Mouse (Mus musculus): ENCODE results near the gene Zan.

Zan gene

GRCm38 (mm10) chr5:137352011-137352975, 124.6 kb downstream of the Zan start:
- in situ Hi-C loops (cut with MboI, MseI), result loop anchor here (10.0 kb wide), 1 partner anchor 847 kb away; no protein-coding TSS in a partner anchor

- in situ Hi-C loops (cut with MboI, MseI), result loop anchor here (10.0 kb wide), 1 partner anchor 847 kb away; no protein-coding TSS in a partner anchor
Measured at GRCm38 (mm10) chr5:137351394-137351793, 125.5 kb downstream of the Zan start.

GRCm38 (mm10) chr5:137351058-137351380, 125.8 kb downstream of the Zan start:
- in situ Hi-C loops (cut with MboI, MseI), result loop anchor here (10.0 kb wide), 1 partner anchor 846 kb away; no protein-coding TSS in a partner anchor

- in situ Hi-C loops (cut with MboI, MseI), result loop anchor here (10.0 kb wide), 1 partner anchor 846 kb away; no protein-coding TSS in a partner anchor
Measured at GRCm38 (mm10) chr5:137350205-137351057, 126.4 kb downstream of the Zan start.

DNA sequence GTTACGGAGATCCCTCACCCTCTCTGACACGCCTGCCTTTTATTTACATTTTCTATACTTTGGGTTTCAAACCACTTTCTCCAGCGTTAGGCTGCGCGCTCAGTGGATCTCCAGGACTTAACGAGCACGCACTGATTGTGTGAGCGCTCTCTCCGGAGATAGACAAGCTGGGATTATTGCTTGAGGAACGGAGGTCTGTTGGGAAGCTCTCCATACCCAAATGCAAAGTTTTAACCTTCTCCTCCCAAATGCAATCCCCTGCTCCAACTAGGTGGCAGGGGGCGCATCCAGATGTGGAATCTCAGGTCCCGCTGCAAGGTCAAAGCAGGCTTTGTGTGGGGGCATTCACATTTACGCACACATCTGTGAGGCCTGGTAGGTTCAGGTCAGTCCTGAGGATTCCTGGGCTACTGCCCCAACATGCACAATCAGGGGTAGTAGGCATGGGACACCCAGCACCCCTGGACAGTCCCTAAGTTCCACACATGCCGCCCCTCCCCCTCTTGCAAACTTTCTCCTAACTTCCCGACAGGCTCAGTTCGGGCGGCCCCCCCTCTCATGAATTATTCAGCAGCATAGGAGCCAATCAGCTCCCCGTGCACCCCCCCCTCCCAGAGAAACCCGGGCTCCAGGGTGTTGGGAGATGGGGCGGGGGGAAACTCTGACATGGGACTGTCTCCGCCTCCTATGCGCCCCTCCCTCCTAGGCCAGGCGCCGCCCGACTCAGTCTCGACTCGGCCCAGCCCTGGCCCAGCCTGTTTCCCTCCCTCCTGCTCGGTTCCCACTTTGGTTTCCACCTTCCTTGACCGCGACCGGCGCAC, 127.3 kb downstream of the Zan start, which contains the start of gene Ephb4:
Gene Ephb4, plus strand, starts transcription at position 726 of the 821 bp plus-strand sequence.
- in situ Hi-C loops (cut with MboI, MseI), result loop anchor here (10.0 kb wide), 1 partner anchor 845 kb away; no protein-coding TSS in a partner anchor

DNA sequence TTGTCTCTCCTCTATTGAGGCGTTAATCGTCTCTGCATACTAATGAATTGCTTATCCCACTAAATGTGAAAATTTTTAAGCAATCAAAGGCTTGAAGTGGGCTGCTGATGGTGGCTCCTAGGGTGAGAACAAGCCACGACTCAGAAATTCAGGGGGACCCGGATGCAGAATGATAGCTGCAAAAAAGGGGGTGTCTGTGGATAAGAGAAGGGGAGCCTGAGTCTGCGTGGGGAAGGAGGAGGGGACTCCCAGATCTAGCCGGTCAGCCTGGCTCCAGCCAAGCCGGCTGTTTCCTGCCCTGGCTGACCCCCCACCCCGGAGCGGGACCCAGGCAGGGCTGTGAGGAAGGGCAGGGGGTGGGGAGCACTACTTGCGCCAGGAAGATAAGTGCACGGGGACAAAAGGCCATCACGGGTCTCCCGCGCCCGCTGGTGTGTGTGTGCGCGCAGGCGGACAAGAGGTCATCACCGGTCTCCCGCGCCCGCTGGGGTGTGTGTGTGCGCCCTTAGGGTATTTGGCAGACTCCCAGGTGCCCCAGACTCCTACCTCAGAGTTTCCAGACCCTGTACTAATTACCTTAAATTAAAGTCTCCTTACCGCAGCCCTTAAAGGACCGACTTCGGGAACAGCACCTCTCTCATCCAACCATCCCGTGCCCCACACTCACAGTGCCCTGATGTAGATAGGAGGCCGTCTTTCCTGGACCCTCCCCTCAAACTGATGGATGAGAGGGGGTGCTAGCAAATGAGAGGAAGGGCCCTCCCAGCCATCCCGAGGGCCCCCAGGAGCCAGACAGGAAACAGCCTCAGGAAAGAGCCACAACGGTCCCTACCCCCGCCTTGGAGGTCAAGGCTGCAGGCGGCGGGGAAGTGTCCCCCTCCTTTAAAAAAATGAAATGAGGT, 128.1 kb downstream of the Zan start:
- in situ Hi-C loops (cut with MboI, MseI), result no loop called here

DNA sequence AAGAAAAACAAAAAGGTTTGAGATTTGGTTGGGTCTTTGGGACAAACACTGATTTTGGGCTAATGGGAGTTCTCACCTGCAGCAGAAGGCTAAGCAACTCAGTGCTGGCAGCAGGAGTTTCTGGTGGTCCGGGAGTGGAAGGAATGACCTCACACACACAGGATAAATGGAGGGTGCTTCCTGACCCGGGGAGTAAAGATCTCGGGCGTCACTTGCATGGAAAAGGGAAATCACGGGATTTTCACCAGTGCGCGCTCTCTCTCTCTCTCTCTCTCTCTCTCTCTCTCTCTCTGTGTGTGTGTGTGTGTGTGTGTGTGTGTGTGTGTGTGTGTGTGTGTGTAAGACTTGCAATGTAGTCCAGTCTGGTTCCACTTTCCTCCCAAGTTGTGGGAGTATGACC, 129.0 kb downstream of the Zan start:
- in situ Hi-C loops (cut with MboI, MseI), result no loop called here

DNA sequence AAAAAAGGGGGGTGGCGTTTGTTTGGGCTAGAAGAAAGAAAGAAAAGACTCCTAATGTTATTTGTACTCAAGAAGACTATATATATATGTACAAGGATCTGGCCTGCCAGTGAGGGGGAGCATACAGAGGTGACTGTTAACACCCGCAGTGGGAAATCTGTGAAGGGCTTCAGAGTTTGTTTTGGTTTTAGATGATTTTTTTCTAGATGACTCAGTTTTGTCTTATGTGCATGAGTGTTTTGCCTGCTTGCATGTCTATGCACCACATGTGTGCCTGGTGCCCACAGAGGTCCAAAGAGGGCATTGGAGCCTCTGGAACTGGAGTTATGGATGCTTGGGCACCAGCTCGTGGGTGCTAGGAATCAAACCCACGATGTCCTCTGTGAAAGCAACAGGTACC, 129.9 kb downstream of the Zan start:
- in situ Hi-C loops (cut with MboI, MseI), result no loop called here

DNA sequence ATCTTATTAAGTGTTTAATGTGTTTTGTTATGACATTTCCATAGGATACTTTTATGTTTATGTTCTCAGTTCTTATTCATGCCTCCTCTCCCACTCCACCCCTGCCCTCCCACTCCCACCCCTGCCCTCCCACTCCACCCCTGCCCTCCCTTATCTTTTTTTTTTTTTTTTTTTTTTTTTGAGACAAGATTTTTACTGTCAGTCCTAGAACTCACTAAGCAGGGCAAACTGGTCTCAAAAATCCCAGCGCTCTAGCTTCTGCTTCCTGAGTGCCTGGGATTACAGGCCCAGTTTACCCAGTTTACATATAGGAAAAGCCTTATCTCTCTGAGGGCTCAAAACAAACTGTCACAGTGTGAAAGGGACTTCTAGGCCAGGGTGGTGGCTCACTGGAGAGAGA, 130.5 kb downstream of the Zan start:
- in situ Hi-C loops (cut with MboI, MseI), result no loop called here

- in situ Hi-C loops (cut with MboI, MseI), result no loop called here
Measured at GRCm38 (mm10) chr5:137345821-137346220, 131.0 kb downstream of the Zan start.

DNA sequence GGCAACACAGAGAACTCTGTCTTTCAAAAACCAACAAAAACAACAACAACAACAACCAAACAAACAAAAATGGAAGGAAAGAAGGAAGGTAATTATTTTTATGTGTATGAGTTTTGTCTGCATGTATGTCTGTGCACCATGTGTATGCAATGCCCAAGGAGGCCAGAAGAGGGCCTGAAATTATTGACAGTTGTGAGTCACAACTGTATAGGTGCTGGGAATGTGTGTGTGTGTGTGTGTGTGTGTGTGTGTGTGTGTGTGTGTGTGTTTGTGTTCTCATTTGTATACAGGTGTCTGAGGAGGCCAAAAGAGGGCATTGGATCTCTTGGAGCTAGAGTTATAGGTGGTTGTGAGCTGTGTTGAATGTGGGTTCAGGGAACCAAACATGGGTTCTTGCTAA, 133.0 kb downstream of the Zan start:
- in situ Hi-C loops (cut with MboI, MseI), result no loop called here

- in situ Hi-C loops (cut with MboI, MseI), result no loop called here
Measured at GRCm38 (mm10) chr5:137343412-137343811, 133.5 kb downstream of the Zan start.

- in situ Hi-C loops (cut with MboI, MseI), result no loop called here
Measured at GRCm38 (mm10) chr5:137342407-137343012, 134.4 kb downstream of the Zan start.

GRCm38 (mm10) chr5:137340222-137340621, 136.6 kb downstream of the Zan start:
- in situ Hi-C loops (cut with MboI, MseI), result no loop called here

DNA sequence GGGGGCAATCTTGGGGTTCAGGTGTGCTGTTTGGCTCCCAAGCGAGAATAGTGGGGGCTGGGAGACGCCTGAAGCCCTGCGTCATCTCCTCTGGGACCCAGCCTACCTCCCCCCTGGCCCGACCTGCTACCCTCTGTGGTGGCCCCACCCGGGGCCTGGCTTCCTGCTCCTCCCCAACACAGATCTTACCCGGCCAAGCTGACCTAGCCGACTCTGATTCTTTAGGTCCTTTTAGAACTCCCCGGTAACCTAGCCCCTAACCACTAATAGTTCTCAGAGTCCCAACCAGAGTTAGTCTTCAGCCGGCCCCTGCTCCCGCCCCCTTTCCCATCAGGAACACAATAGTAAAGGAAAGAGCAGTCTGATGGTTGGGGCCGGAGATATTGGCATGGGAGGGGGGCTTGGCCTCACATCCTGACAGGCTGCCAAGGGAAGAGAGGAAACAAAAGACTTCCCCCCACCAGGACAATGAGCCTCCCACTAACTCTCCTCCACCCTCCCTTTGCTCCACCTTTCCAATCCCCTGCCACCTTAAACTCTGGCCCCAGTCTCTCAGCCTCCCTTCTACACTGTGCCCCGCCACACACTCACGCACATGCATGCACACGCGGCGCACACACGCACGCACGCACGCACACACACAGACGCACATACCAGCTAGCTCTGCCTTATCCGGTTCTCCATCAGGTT, 137.4 kb downstream of the Zan start:
- in situ Hi-C loops (cut with MboI, MseI), result no loop called here

DNA sequence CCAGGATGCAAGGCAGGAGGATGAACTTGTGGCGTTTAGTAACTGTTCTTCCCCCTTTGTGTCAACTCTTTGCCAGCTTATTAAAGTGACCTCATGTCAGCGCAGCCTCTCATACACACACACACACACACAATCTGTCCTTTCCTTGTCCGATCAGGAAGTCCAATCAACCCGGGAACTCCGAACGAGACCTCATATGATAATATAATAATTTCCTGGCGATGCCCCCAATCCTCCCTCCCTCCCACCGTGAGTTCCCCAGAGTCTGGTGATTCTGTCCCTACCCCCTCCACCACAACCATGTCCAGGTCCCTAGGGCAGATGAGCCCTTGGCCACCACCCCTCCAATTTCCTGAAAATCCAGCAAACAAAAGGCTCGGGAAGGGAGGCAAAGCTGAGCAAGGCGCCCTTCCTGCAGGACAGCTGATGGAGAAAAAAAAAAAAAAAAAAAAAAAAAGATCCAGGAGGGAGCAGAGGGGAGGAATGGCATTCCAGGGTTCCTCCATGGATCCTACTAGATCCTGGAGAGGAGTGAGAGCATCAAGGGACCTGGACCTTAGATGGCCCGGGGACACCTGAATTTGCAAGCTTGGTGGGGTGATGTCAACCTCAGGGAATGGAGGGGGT, 138.1 kb downstream of the Zan start:
- in situ Hi-C loops (cut with MboI, MseI), result no loop called here

- in situ Hi-C loops (cut with MboI, MseI), result no loop called here
Measured at GRCm38 (mm10) chr5:137338256-137338655, 138.6 kb downstream of the Zan start.

- in situ Hi-C loops (cut with MboI, MseI), result no loop called here
Measured at GRCm38 (mm10) chr5:137337190-137337589, 139.7 kb downstream of the Zan start.

- in situ Hi-C loops (cut with MboI, MseI), result no loop called here
Measured at GRCm38 (mm10) chr5:137335066-137335465, 141.8 kb downstream of the Zan start.

Measured in regulatory T cell (primary cell).